Mouse (Mus musculus) kidney, adult 2 months (tissue): ENCODE results near the gene Slc29a2.

Experiments
- CTCF ChIP-seq: fragments of 200-500 bp; conservative IDR thresholded peaks from 2 replicates; pipeline ENCODE4 v1.5.1; 2011; ENCODE audit warnings: low read depth, mild to moderate bottlenecking, control low read depth, low read length, moderate library complexity, mixed read lengths; ENCODE audit not compliant: insufficient read depth, insufficient read length
- POLR2A ChIP-seq: fragments of 200-500 bp; IDR thresholded peaks from one replicate; pipeline ENCODE4 v1.6.1; 2011; ENCODE audit warnings: low read depth, low read length, control low read depth

- TF ChIP-seq CTCF (no peak), POLR2A (no peak)
These were observed 35.4 kb downstream of the Slc29a2 start for GRCm38 (mm10) chr19:5058801-5059771.
